Mouse (Mus musculus) left cerebral cortex, postnatal 14 days (tissue): Measurements from ENCODE around the gene Endou. TPM values are rescaled to one million over a fixed set of nuclear protein-coding genes. Genes with fewer than 3 reads are reported as not detected.

Experiments used
- DNase-seq, 2 experiments: peaks; one replicate each; pipeline ENCODE4 v3.0.0; 2021 to 2022; ENCODE audit warnings: low spot score in 2 of 2, mixed read lengths in 1 of 2
- intact Hi-C: fragments of 180-260 bp; cut with DNase I; formaldehyde crosslinking; loops from one replicate; pipeline ENCODE4 v1.15.1; 2025
- long read RNA-seq, 2 experiments: library from polyadenylated mRNA; stranded (forward); transcript quantifications; one replicate each; pipeline ENCODE4 v2.0.0; 2021
- total RNA-seq, 2 experiments: library from RNA; stranded (reverse); gene quantifications; 2 replicates each; pipeline ENCODE4 v1.2.3; 2021

The Endou gene
- total RNA-seq = under 1 TPM; 0.94 to 0.97 TPM
- long read RNA-seq, experiment 1 = 0 reads
- long read RNA-seq, experiment 2 = 0 reads

DNA sequence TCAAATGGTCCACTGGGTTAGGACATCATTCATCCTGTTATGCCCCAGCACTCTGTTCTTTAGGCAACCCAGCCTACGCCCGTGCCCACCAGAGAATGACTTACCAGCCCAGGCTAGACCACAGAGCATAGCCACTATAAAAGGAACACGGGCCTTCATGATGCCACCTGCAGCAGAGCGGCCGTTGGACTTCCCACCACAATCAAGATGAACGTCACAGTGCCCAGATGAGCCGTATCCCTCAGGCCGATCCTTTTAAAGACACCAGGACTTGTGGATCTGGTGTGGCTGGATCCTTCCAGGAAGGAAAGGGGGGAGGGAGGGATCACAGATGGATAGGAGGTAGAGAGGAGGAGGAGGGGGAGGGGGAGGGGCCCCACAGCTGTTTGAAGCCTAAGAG lies at the start of gene Endou:
Gene Endou (minus strand): TSS at position 229 of the 400 bp plus-strand sequence.
- intact Hi-C loops = no loop called here
- DNase-seq = no peak

GRCm38 (mm10) chr15:97780611-97781031 lies 49.5 kb upstream of the Endou start:
- DNase-seq = no peak

DNA sequence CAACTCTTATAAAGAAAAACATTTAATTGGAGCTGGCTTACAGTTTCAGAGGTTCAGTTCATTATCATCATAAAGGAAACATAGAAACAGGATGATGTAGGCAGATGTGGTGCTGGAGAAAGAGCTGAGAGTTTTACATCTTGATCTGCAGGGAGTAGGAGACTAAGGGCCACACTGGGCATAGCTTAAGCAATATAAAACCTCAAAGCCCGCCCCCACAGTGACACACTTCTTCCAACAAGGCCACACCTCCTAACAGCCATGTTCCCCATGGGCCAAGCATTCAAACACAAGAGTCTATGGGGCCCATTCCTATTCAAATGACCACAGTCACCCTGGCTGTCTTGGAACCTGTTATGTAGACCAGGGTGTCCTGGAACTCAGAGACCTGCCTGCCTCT lies 48.4 kb upstream of the Endou start:
- intact Hi-C loops = no loop called here
- no peak for DNase-seq

More at GRCm38 (mm10) chr15:97780611-97781031, 49.5 kb upstream of the Endou start:
- intact Hi-C loops = loop anchor here (5.0 kb wide), 1 partner anchor 172 kb away; no protein-coding TSS in a partner anchor

DNA sequence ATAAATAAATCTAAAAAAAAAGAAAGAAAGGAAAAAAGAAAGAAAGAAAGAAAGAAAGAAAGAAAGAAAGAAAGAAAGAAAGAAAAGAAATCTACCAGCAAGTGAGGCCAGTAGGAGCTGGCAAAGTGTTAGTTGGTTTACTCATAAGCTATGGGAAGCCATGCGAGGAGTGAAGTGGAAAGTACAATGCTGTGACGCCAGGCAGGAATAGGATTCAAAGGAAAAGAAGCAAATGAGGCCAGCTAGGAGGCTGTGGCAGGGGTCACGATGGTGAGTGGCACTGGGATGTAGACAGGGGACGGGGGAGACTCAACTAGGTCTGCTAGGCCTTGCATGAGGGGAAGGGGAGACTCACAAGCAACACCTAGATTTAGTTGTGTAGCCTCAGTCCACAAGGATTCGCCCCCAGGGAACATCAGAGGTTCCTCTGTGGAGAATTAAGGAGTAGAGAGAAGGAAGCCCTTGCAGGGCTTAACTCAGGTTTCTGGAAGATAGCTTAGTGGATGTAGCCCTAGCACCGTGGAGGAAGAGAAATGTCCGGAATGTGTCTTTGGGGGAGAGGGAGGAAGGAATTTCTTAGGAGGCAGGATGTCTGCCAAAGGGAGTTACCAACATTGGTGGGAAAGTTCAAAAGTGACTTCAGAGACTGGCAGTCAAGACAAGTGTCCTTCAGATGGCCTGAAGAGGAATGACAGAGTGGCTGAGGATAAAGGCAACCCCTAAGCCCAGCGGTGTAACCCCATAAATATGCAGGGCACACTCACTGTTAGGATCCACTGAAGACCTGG lies 47.4 kb upstream of the Endou start, which contains the start of gene Slc48a1:
Gene Slc48a1 (plus strand): TSS at position 210 of the 788 bp plus-strand sequence.
- intact Hi-C loops = no loop called here
- DNase-seq = no peak

DNA sequence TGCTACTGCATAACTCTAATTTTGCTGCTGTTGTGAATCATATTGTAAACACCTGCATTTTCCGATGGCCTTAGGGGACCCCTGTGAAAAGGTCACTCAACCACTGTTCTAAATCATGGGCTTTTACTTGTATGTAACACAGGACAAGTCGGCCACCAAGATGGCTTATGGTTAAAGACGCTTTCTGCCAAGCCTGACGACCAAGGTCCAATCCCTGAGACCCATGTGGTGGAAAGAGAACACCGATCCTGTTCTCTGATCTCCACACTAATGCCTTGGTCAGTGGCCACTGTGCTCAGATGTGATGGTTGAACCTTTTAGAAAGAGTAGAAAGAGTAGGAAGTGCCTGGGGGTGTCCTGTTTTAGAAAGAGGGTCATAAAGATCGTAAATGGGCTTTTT lies 45.8 kb upstream of the Endou start:
- intact Hi-C loops = loop anchor here (2.0 kb wide), 1 partner anchor 58 kb away; no protein-coding TSS in a partner anchor
- DNase-seq = no peak

DNA sequence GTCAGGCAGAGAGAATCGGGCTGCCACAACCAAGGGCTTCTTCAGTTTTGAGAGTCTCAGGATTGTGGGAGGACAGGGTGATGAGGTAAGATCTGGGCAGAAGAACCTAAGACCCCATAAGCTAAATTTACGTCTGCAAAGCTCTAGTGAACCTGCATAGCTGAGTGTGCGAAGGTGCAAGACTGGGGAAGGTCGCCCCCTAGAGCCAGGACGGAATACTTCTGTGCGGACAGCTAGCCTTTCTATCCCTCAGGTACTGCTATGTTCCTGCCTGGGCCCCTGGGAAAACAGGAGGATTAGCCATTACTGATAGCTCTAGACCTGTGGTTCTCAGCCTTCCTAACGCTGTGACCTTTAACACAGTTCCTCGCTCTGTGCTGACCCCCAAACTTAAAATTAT lies 45.4 kb upstream of the Endou start:
- DNase-seq = peak; percentile 68 to 83
- intact Hi-C loops = loop anchor here (2.0 kb wide), 1 partner anchor 58 kb away; no protein-coding TSS in a partner anchor

- intact Hi-C loops = no loop called here
- no peak for DNase-seq
Observed at GRCm38 (mm10) chr15:97773961-97774370, 42.8 kb upstream of the Endou start.

DNA sequence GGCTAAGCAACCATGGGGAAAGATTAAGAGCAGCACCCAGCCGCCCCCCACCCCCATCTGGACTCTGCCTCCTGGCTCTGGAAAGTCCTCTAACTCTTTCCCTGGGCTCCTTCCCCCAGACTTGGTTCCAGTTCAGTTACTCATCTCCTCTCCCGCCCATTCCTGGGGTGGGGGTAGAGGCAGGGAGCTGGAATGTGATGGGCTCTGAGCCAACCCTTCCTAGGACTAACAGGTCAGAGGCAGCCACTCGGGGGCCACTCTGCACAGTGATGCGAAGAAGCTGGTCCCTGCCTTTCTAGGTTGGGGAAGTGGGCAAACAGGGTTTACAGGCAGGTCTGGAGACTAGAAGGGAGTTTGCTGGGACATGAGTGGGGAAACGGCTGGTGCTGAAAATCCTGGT lies 42.0 kb upstream of the Endou start:
- intact Hi-C loops = no loop called here
- no peak for DNase-seq

GRCm38 (mm10) chr15:97770280-97770679 lies 39.1 kb upstream of the Endou start:
- intact Hi-C loops = no loop called here
- DNase-seq = no peak

DNA sequence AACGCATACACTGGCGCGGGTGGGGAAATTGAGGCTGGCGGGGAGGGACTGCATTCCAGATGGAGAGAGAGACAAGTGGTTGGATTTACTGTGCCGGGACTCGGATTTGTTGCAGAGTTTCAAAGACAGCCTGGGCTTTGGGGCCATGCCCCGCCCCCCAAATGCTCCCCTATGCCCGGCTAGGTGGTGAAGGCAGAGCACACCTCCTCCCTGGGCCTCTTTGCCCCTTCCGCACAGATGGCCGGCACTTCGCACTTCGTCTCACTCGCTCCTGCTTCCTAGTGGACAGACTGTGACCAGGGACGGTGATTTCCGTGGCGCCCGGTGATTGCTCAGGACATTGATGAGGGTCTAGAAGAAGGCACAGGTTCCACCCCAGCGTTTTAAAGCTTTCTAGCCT lies 37.1 kb upstream of the Endou start:
- DNase-seq = no peak
- intact Hi-C loops = no loop called here

DNA sequence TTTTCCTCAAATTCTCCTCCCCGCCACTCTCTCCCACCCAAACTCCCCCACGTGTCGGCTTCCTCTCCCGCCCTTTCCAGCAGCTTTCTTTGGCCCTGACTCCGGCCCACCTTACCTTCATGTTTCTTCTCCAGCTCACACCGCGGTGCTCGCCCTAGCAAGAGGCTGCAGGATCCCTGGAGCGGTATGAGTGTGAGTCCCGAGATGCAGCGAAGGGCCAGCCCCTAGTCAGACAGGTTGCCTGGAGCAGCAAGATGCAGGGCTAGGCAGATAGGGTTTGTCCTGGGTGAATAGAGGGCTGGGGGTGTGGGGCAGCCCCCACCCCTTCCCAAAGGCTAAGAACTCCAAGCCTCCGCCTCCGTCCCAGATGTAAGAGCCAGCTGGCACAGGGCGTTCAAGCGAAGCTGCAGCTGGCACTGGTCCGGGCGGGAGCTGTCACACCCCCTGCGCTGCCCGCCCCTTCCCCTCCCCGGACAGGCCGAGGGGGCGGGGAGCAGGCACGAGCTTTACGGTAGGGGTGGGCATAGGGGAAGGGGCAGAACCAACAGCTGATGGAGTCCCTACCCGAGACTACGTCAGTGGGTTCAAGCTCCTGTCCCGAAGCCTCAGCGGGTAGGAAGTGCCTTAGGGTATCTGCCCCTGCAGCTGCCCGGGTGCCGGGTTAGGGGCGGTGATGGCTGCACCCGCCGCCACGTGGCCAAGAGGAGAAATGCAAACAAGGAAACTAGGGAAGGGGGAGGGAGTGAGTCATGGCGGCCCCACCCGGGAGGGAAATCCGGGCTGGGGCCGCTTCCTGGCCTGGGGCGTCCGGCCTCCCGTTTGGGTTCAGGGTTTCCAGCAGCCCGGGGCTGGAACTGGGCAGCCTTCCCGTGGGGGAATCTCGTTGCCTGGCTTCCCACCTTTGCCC lies 36.4 kb upstream of the Endou start, which contains the start of gene Rapgef3:
Gene Rapgef3 (minus strand): TSS at position 693 of the 907 bp plus-strand sequence.
- intact Hi-C loops = no loop called here

GRCm38 (mm10) chr15:97766594-97767279 lies 35.6 kb upstream of the Endou start:
- intact Hi-C loops = no loop called here
- DNase-seq = no peak

More for the DNA sequence above, 36.4 kb upstream of the Endou start, which contains the start of gene Rapgef3:
- DNase-seq = peak; percentile 67 to 72

- peak; percentile 40 to 47 for DNase-seq
- intact Hi-C loops = no loop called here
Observed at GRCm38 (mm10) chr15:97766194-97766593, 35.1 kb upstream of the Endou start.

- intact Hi-C loops = no loop called here
- no peak for DNase-seq
Observed at GRCm38 (mm10) chr15:97765090-97765794, 34.1 kb upstream of the Endou start.

- no peak for DNase-seq
- intact Hi-C loops = no loop called here
Observed at GRCm38 (mm10) chr15:97764532-97764931, 33.4 kb upstream of the Endou start.

- DNase-seq = no peak
- intact Hi-C loops = no loop called here
Observed at GRCm38 (mm10) chr15:97763256-97764049, 32.3 kb upstream of the Endou start.

DNA sequence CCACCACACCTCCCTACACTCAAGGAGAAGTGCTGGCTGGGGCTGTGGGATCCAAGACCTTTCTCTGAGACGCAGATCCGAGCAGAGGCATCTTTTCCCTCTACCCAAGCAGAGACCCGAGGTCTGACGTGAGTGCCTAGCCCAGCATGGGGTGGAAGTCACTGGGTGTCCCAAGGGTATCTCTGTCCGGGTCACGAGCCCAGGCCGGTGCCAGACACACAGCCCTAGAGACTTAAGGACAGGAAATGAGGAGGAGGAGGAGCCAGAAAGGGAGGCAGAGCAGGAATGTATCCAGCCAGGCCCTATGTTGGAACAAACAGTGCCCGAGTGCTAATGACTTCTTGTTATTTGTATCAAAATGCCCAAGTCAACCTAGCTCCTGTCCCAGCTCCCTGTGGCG lies 31.6 kb upstream of the Endou start:
- no peak for DNase-seq
- intact Hi-C loops = no loop called here

GRCm38 (mm10) chr15:97761438-97761837 lies 30.3 kb upstream of the Endou start:
- intact Hi-C loops = no loop called here
- DNase-seq = no peak
